Mouse (Mus musculus) spleen, adult 2 months (tissue): Measurements from ENCODE around the gene Rab37.

Experiments
- CTCF ChIP-seq: fragments of 200-500 bp; IDR thresholded peaks from 2 replicates; pipeline ENCODE4 v1.5.1; 2011; ENCODE audit warnings: mild to moderate bottlenecking, inconsistent platforms; ENCODE audit not compliant: insufficient read depth, insufficient read length, insufficient replicate concordance; ENCODE audit errors: extremely low read depth
- POLR2A ChIP-seq: fragments of 200-500 bp; IDR thresholded peaks from 2 replicates; pipeline ENCODE4 v1.6.1; 2011; ENCODE audit warnings: low read depth, low read length, inconsistent platforms

- no peak for TF ChIP-seq CTCF
- no peak for TF ChIP-seq POLR2A
Measured at GRCm38 (mm10) chr11:115054537-115054936, 36.7 kb upstream of the Rab37 start.
